Mouse (Mus musculus) forebrain, embryonic 14.5 days (tissue): ENCODE measurements around the gene Kdm2a. TPM values are rescaled to one million over a fixed set of nuclear protein-coding genes. Genes with fewer than 3 reads are reported as not detected.

Experiments used
- ATAC-seq: fragments of 200-750 bp; cut with Nextera tagmentation; 2 replicates; pipeline ENCODE4 v1.8.0; 2017; ENCODE audit warnings: mild to moderate bottlenecking, moderate library complexity
- DNase-seq: peaks from one replicate; pipeline ENCODE4 v3.0.0-alpha.2; 2015; ENCODE audit warnings: low spot score
- H3K27ac ChIP-seq: fragments of 300-500 bp; sonication (generic); 2 replicates; pipeline ENCODE4 v1.5.1; 2014; ENCODE audit warnings: low read depth, mild to moderate bottlenecking, control low read depth, low read length, moderate library complexity
- H3K27me3 ChIP-seq: fragments of 300-500 bp; sonication (generic); replicated peaks from 2 replicates; pipeline ENCODE4 v1.6.1; 2014; ENCODE audit warnings: low read length, control low read depth, mixed read lengths; ENCODE audit not compliant: control insufficient read depth, insufficient read depth
- H3K36me3 ChIP-seq: fragments of 300-500 bp; sonication (generic); 2 replicates; pipeline ENCODE4 v1.6.1; 2014; ENCODE audit warnings: low read length, control low read depth; ENCODE audit not compliant: control insufficient read depth, insufficient read depth
- H3K4me1 ChIP-seq: fragments of 300-500 bp; sonication (generic); 2 replicates; pipeline ENCODE4 v1.6.1; 2014; ENCODE audit warnings: antibody characterized with exemption, low read length, control low read depth; ENCODE audit not compliant: control insufficient read depth, insufficient read depth
- H3K4me2 ChIP-seq: fragments of 300-500 bp; sonication (generic); 2 replicates; pipeline ENCODE4 v1.6.1; 2014; ENCODE audit warnings: mild to moderate bottlenecking, control low read depth, low read length
- H3K4me3 ChIP-seq: fragments of 300-500 bp; sonication (generic); 2 replicates; pipeline ENCODE4 v1.5.1; 2014; ENCODE audit warnings: low read depth, low read length, control low read depth
- H3K9ac ChIP-seq: fragments of 300-500 bp; sonication (generic); 2 replicates; pipeline ENCODE4 v1.6.1; 2014; ENCODE audit warnings: mild to moderate bottlenecking, low read length, control low read depth, moderate library complexity
- H3K9me3 ChIP-seq: fragments of 300-500 bp; sonication (generic); replicated peaks from 2 replicates; pipeline ENCODE4 v1.6.1; 2016; ENCODE audit warnings: low read length, control low read depth, mixed read lengths; ENCODE audit not compliant: control insufficient read depth
- WGBS: fragments of 180-500 bp; shearing (Covaris S2); extraction: QIAGEN DNeasy Blood & Tissue Kit; methylation state at CpG from one replicate; pipeline ENCODE4 v1.1.7; 2014; 5-methylcytosine and 5-hydroxymethylcytosine counted together
- polyA plus RNA-seq: library from polyadenylated mRNA; unstranded; fragments of >200 nt; fragmentation: Nextera tagmentation; extraction: Ambion mirVana; gene quantifications from 2 replicates; pipeline ENCODE4 v1.2.1, GENCODE M21; 2014

Kdm2a gene
- polyA plus RNA-seq, 1 experiment from 2014 or later, result 29.2 TPM

DNA sequence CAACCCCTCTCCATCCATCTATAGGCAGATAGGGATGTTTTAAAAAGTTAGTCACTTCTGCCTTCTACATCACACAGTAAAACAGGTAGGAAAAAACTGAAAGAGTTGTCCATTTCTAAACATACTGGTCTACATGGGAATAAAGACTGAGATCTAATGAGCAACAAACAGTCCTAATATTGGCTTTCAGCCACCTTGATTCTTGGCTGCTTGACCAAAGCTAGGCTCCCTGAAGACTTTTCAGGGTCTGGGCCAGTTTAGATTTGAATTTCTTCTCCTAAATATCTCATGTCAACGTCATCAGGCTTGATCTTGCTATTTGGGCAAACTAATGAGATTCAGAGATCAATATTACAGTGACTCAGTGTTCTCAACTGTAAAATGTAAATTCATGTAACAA, 71.2 kb downstream of the Kdm2a start:
- DNase-seq, result no peak
- WGBS, result 91% methylated on average over 1 of the region's 1 CpGs
- no peak for ATAC-seq
- no peak overlapping the region for H3K9ac ChIP-seq
- no peak overlapping the region for H3K27ac ChIP-seq
- no peaks in the 10 kb centered on the region for H3K9me3 ChIP-seq
- H3K4me3 ChIP-seq, result no peak overlapping the region
- H3K4me1 ChIP-seq, result peaks cover 3% of the 10 kb centered on the region
- H3K4me2 ChIP-seq, result no peak overlapping the region
- H3K36me3 ChIP-seq, result peaks cover 92% of the 10 kb centered on the region
- H3K27me3 ChIP-seq, result no peaks in the 10 kb centered on the region

GRCm38 (mm10) chr19:4326106-4326505, 72.0 kb downstream of the Kdm2a start:
- ATAC-seq, result no peak
- H3K27ac ChIP-seq, result no peak overlapping the region

GRCm38 (mm10) chr19:4322134-4322533, 76.0 kb downstream of the Kdm2a start:
- ATAC-seq (no peak), DNase-seq (no peak)
- Histone ChIP-seq H3K27ac (no peak overlapping the region), H3K36me3 (peaks cover 99% of the 10 kb centered on the region), H3K9me3 (no peaks in the 10 kb centered on the region), H3K4me2 (no peak overlapping the region), H3K27me3 (no peaks in the 10 kb centered on the region), H3K9ac (no peak overlapping the region), H3K4me1 (no peaks in the 10 kb centered on the region), H3K4me3 (no peak overlapping the region)
- WGBS, result 94% methylated on average over 3 of the region's 3 CpGs

More at GRCm38 (mm10) chr19:4326106-4326505, 72.0 kb downstream of the Kdm2a start:
- H3K4me3 ChIP-seq, result no peak overlapping the region
- H3K36me3 ChIP-seq, result peaks cover 97% of the 10 kb centered on the region
- H3K4me2 ChIP-seq, result no peak overlapping the region
- 87% methylated on average over 3 of the region's 3 CpGs for WGBS
- H3K9ac ChIP-seq, result no peak overlapping the region
- H3K4me1 ChIP-seq, result no peaks in the 10 kb centered on the region
- H3K27me3 ChIP-seq, result no peaks in the 10 kb centered on the region
- H3K9me3 ChIP-seq, result no peaks in the 10 kb centered on the region
- no peak for DNase-seq

DNA sequence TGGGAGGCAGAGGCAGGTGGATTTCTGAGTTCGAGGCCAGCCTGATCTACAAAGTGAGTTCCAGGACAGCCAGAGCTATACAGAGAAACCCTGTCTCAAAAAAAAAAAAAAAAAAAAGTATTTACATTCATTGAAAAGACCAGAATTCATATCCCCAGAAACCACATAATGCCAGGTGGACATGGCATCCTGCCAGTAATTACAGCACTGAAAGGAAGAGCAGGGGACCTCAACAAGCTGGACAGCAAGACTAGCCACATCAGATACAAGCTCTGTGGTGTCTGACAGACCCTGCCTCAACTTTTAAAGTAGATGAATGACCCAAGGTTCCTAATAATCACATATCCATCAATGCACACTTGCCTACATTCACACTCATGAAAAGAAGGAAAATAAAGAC, 76.5 kb downstream of the Kdm2a start:
- 100% methylated on average over 1 of the region's 1 CpGs for WGBS
- no peaks in the 10 kb centered on the region for H3K9me3 ChIP-seq
- DNase-seq (no peak), ATAC-seq (no peak)
- peaks cover 99% of the 10 kb centered on the region for H3K36me3 ChIP-seq
- no peaks in the 10 kb centered on the region for H3K4me1 ChIP-seq
- H3K27me3 ChIP-seq, result no peaks in the 10 kb centered on the region
- H3K4me2 ChIP-seq, result no peak overlapping the region
- H3K9ac ChIP-seq, result no peak overlapping the region
- H3K27ac ChIP-seq, result no peak overlapping the region
- no peak overlapping the region for H3K4me3 ChIP-seq

DNA sequence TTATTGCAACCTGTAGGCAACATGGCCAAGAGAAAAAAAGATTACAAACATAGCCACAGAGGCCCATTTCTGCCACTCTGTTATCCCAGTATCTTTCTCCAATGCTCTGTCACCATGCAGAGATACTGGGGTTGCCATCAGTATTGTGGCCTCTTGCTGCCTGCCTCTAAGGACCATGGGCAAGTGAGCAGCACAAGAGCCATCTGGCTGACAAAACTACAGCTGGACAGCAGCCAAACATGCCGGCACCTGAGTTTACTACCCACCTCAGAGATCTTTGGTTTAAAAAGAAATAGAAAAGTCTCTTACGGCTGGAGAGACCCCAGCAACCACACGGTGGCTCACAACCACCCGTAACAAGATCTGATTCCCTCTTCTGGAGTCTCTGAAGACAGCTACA, 78.8 kb downstream of the Kdm2a start:
- DNase-seq, result no peak
- WGBS, result 80% methylated on average over 4 of the region's 4 CpGs
- no peak for ATAC-seq
- Histone ChIP-seq H3K9me3 (no peaks in the 10 kb centered on the region), H3K4me2 (no peak overlapping the region), H3K27me3 (no peaks in the 10 kb centered on the region), H3K36me3 (peaks cover 85% of the 10 kb centered on the region), H3K4me1 (no peaks in the 10 kb centered on the region), H3K4me3 (no peak overlapping the region), H3K27ac (no peak overlapping the region), H3K9ac (no peak overlapping the region)

GRCm38 (mm10) chr19:4317181-4317580, 80.9 kb downstream of the Kdm2a start:
- no peak for ATAC-seq
- no peak overlapping the region for H3K9ac ChIP-seq
- H3K27ac ChIP-seq, result no peak overlapping the region
- H3K9me3 ChIP-seq, result no peaks in the 10 kb centered on the region
- no peaks in the 10 kb centered on the region for H3K4me1 ChIP-seq
- 88% methylated on average over 3 of the region's 3 CpGs for WGBS
- no peak overlapping the region for H3K4me3 ChIP-seq
- DNase-seq, result no peak
- H3K36me3 ChIP-seq, result peaks cover 73% of the 10 kb centered on the region
- no peaks in the 10 kb centered on the region for H3K27me3 ChIP-seq
- no peak overlapping the region for H3K4me2 ChIP-seq

GRCm38 (mm10) chr19:4315223-4315944, 82.7 kb downstream of the Kdm2a start:
- WGBS, result 86% methylated on average over 6 of the region's 6 CpGs
- no peak for ATAC-seq
- H3K27ac ChIP-seq, result no peak overlapping the region
- no peak for DNase-seq
- no peaks in the 10 kb centered on the region for H3K4me1 ChIP-seq
- no peak overlapping the region for H3K4me3 ChIP-seq
- H3K27me3 ChIP-seq, result no peaks in the 10 kb centered on the region
- no peak overlapping the region for H3K4me2 ChIP-seq
- H3K9me3 ChIP-seq, result no peaks in the 10 kb centered on the region
- H3K36me3 ChIP-seq, result peaks cover 56% of the 10 kb centered on the region
- H3K9ac ChIP-seq, result no peak overlapping the region

- Histone ChIP-seq H3K27me3 (no peaks in the 10 kb centered on the region), H3K4me1 (peaks cover 6% of the 10 kb centered on the region), H3K4me2 (no peak overlapping the region), H3K9me3 (no peaks in the 10 kb centered on the region), H3K36me3 (peaks cover 9% of the 10 kb centered on the region), H3K27ac (no peak overlapping the region), H3K9ac (no peak overlapping the region), H3K4me3 (no peak overlapping the region)
- ATAC-seq (no peak), DNase-seq (peak; percentile 85)
These were observed 88.3 kb downstream of the Kdm2a start for GRCm38 (mm10) chr19:4309776-4310185.

DNA sequence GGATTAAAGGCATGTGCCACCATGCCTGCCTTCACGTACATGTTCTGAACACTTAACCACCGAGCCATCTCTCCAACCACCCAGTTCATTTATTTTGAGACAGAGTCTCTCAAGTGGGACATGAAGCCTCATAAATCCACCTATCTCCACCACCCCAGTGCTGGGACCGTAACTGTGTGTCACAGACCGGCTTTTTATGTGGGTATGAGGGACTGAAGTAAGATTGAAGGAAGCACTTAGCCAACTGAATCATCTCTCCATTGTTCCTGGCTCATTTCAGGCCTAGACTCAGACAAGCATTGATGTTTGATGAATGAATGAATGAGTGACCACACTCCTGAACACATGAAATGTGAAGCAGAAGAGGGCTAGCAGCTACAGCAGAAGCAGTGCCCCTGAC, 88.8 kb downstream of the Kdm2a start:
- Histone ChIP-seq H3K4me3 (no peak overlapping the region), H3K9ac (no peak overlapping the region), H3K36me3 (peaks cover 9% of the 10 kb centered on the region), H3K4me1 (peaks cover 11% of the 10 kb centered on the region), H3K4me2 (no peak overlapping the region), H3K27ac (no peak overlapping the region), H3K27me3 (no peaks in the 10 kb centered on the region), H3K9me3 (no peaks in the 10 kb centered on the region)
- ATAC-seq, result no peak
- DNase-seq, result no peak
- WGBS, result 92% methylated on average over 4 of the region's 4 CpGs
